Mouse (Mus musculus) cerebellum, adult 9-10 months (tissue): ENCODE measurements at regions not wholly inside any gene's neighbourhood (a gene's known extent, or its start where the extent isn't known, plus 50 kb on each side); places are given as distances from the start of the nearest gene placed in this dataset.

Experiments
- DNase-seq: peaks from one replicate; pipeline ENCODE4 v3.0.0; 2022

DNA sequence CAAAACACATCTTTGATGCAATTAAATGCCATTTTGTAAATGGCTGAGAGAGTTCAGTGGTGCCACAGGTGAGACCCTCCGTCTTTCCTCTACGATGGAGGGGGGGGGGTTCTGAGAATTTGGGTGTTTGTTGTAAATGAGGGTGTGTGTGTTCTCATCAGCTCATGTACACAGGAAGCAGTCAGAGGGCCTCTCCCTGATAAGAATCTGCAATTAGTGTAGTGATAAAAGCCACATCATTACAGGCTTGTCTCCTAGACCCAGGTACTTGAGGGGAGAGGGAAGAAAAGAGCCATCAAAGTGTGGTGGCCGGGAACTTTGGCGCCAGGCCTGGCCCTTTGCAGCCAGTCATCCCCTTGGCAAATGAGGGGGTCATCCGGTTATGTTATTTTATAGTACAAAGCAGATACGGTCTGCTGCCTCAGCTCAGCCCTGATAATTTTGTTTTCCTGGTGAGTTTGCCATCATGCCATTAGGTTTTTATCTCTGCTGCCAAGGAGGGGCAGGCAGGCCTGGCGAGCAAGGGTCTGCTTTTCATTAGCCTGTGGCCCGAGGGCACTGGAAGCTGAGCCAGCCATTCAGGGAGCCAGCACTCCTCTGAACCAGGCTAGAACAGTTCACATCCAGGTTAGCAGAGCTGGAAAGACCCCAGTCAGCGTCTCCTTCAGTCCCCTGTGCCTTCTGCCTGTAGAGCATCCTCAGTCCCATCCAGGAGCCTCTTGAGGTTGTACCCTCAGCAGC is 59.7 kb downstream of the H2al1j start:
- DNase-seq, result no peak

DNA sequence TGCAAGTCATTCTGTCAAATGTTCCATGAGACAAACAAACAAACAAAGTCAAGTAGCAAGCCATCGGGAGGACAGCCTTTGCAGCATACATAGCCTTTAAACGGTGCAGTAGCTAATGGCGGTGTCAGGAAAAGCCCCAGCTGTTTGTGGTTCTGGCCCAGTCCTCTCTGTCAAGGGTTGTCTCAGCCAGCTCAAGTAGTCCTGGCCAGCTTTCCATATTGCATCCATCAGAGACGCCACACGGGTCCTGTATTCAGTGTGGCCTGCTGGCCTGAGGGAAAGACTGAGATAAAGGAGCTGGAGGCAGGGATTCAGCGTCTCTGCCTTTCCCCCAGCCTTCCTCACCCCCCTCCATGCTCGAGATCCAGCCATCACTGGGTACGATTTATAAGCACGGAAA is 61.2 kb downstream of the H2al1j start:
- DNase-seq, result no peak

DNA sequence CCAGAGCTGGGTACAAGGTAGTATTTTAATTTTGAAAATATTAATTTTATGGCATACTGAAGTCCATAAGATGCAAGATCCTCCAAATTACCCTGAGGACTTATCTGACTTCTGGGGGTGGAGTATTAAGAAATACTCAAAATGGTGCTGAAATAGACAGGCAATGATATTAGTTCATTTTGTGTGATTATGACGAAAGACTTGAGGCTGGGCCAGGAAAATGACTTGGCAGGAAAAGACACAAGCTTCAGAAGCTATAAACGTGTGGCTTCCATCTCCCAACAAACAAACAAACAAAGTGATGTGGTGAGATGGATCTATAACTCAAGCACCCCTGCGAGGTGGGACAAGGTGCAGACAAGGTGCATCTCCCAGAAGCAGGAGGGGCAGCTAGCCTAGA is 72.8 kb downstream of the H2al1j start:
- no peak for DNase-seq

DNA sequence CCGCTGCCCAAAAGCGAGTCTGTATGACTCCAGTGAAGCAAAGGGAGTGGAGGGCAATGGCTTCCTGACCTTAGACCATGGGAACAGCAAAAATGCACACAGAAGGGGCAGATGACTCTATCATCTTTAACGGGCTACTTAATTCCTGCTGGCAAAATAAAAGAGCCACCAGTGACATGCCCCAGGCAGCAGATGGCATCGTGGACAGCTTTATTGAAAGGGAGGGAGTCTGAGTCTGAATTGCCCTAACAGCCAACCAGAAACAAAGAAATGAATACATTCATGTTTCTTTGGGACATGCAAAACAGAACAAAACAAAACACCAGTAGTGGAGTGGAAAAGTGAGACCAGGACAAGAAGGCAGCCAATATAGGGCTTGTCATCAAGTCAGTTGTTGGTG is 76.7 kb downstream of the H2al1j start:
- peak; percentile 3 for DNase-seq

DNA sequence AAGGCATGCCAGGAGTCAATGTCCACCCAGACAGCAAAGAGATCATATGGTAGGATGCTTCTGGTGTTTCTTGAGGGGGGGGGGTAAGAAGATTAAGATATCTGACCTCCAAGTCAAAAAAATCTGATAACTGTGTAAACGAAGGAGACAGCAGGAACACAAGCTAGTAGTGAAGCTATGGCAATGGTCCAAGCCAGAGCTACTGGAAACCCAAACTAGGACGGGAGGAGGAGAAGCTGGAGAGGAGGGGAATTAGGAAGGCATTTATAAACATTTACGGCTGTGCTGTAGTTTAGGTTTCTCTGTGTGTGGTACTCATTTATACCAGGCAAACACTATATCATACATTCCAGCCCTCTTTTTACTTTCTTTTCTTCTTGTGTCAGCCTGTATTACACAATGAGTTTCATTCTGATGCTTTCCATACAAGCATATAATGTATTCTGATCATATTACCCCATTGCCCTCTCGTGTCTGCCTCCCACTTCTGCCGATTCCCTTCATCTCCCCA is 84.7 kb downstream of the H2al1j start:
- DNase-seq, result no peak

DNA sequence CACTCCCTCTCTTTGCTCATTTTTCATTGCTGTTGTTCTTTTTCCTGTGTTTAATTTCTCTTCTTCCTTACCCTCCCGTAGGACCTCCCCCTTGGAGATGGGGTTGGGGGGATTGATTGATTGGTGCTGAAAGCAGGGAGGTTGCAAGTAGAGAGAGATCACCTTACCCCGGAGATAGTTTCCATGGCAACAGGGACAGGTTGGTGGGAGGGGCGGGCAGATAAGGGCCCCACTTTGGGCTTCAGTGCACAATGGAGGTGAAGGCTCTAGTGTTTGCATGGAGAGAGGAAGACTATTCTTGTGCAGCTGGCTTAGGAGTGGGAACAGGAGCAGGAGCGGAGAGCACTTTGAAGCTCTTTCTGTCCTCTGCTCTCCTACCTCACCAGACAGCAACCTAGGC is 88.0 kb downstream of the H2al1j start:
- no peak for DNase-seq

DNA sequence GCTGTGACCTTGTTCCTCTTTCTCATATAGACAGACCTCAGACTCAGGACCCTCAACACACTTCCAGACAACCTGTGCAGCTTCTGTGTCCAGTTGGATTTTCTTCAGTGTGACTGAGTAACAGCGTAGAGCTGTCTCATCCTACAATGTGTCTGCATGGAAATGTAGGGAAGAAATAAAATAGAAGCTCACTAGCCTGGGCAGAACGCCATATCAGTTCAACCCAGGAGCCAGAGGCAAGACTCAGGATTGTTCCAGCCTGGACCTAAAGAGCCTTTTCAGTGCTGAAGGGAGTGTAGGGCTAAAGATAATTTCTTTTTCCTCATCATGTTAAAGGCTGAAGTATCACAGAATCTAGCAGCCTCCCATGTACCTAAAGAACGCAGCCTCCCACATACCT is 88.9 kb downstream of the H2al1j start:
- no peak for DNase-seq

DNA sequence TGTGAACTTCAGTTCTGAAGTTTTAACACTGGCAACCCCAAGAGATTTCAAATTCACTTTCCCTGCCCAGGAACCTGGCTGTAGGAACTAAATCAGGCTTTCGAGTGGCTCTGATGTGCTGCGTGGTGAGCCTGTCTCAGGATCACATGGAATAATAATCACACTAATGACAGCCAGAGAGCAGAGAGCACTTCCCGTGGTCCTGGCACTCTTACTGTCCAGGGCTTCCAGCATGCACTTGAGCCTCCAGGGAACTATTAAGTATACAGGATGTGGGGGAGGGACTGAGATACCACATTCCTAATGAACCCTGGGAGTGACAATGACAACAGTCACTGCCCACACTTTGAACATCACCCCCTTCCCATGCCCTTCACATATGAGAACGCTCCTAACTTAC is 90.2 kb downstream of the H2al1j start:
- DNase-seq, result no peak

DNA sequence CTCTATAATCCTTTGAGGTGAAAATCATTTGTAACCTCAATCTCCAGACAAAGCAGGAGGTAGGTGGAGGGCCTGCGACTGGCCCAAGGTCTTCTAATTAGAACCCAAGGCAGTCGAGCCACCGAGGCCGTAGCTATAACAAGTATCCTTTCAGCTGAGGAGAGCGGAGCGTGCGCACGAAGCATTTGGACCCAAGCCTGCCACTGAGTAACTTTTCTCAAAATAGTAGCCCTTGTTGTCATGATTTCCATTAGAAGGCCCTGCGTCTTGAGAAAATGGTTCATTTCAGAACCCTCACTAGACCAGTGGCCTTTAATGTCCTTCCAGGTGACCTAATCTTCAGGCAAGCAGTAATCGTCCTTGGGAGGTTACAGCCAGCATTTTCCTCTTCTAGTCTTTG is 90.6 kb downstream of the H2al1j start:
- no peak for DNase-seq

DNA sequence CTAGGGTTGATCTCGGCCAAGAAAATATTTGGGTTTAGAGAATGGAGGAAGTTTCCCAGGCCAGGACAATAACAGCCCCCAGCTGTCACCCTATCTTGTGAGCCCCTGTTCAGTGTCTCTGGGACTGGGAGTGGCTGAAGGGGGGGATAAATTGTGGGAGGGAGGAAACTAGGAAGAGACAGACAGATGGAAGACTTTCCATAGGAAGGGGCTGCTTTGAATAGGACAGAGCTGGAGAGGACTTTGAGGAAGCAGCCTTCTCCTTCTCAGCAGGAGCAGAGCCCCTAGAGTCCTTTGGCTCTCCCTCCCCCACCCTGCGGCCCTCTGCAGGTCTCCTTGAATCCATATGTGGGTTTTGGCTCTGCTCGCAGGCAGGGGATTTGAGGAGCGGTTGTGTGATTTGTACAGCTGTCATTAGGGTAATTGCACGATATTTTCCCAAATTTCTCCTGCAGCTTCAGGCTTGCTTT is 91.6 kb downstream of the H2al1j start:
- no peak for DNase-seq

DNA sequence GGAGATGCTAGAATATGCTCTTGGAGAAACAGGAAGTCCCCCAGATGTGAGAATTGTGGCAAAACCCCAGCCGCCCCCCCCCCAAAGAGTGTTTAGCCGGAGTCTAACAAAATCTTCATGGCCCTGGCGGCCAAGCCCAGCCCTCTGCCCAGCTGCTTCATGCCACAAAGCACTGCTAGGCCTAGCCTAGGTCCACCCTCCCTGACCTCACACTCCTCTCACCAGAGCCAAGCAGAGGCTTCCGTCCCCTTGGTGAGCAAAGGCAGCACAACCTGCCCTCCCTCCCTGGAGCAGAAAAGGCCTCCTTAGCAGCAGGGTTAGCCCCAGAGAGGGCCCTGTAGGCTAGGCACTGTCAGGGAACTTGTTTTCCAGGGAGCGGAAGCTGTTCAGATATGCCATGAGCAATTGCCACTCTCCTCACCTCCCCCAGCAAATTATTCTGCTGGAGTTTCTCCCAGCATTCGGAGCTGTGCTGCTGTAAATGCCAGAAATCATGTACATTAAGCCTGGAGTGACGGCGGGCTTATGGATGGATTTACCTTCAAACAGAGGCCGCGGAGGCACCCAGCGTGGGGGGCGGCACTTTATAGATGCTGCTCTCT is 104.9 kb downstream of the H2al1j start:
- no peak for DNase-seq

DNA sequence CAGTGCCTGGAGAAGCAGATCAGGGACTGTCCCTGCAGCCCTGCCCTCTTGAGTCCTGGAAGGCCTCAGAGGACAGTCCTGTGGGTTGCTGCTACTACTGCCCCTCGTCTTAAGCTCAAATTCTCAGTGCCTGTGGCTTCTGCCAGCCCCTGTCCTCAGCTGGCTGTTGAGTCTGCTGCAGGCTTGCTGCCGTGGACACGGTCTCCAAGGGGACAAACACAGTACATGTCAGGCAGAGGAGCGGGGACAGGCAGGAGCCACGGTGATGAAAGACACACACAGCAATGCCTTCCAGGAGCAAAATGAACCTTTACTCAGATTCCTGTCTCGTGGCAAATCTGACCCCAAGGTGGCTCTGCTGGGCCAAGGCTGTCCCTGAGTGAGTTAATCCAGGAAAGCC is 107.7 kb downstream of the H2al1j start:
- DNase-seq, result no peak

DNA sequence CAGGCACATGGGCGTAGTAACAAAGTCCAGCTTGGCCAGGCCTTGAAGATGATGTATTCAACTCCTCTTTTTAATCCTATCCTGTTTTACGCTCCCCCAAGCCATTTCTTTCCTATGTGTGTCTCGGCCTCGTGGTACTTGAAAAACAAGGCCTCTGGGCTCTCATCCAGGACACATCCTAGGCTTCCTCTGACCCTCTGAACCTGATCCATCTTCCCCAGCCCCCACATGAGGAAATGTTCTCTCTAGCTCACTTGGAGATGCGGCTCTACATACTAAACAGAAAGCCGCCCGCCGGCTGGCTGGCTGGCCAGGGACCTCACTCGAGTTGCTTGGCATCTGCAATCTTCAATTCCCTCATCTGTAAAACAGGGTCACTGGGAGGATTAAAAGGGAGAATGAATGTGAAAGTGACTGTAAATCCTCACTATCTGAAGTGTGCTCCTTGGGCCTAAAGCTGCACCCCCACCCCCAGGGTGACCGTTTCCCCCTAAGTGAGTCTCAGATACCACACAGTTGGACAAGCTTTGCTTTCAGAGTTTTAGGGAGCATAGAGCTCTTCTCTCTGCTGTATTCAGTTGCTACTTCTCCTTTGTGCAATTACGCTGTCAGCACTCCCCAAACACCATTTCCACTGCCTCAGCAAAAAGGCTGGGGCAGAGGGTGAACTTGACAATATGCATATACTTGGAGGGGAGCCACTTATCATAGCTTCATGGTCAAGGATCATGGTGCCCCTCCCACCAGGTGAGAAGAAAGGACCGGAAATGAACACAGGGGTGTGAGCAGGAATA is 109.7 kb downstream of the H2al1j start:
- DNase-seq, result peak; percentile 10

DNA sequence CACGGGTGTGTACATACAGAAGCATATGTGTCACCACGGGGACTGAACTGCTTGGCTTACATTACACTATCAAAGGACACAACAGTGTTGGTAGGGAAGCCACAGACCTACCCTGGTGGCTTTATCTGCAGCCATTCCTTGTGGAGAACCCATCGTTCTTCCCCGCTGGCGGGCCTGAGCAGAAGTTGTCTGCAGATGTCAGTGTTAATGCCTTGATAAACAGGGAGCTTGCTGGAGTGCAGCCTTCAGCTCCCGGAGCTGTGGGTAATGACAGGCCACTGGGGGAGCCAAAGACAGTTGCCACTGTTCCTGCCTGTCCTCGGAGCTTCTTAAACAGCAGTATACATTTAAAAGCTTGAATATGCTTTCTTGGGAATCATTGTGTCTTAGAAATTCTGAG is 115.9 kb downstream of the H2al1j start:
- no peak for DNase-seq

DNA sequence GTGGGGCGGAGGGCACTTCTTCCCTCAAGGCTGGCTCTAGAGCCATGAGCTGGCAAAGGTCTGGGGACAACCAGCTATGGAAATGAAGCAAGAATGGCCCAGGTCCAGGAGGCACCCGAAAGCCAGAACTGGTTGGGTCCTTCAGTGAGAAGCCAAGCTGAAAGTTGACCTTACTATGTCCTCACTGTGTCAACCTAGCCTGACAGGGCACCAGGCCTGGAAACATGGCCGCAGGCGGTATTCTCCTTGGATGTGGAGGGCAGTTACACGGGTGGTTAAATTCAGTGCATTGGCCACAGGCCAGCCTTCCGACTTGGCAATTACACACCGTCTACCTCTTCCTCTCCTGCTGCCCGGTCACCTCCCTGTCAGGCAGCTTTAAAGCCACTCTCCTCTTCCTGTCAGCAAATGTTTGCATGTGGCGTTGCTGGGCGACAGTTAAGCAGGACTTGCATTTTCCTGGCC is 116.7 kb downstream of the H2al1j start:
- peak; percentile 12 for DNase-seq

DNA sequence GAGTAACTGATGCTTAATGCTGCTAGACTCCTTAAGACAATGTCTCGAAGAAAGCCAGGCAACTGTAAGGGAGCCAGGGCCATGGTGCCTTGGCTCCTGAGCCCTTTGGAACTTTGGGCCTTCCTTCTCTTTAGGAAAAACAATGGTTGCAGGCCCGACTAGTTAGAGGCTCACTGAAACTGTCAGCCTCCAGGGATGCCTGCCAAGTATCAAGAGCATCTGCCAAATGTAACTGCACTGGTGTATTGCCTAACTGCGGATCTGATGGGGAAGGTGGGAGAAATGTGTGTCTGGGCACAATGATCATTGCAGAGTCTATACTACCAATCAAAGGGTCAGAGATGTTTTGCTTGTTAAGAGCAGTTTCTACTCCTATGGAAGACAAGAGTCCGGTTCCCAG is 121.1 kb downstream of the H2al1j start:
- DNase-seq, result no peak

DNA sequence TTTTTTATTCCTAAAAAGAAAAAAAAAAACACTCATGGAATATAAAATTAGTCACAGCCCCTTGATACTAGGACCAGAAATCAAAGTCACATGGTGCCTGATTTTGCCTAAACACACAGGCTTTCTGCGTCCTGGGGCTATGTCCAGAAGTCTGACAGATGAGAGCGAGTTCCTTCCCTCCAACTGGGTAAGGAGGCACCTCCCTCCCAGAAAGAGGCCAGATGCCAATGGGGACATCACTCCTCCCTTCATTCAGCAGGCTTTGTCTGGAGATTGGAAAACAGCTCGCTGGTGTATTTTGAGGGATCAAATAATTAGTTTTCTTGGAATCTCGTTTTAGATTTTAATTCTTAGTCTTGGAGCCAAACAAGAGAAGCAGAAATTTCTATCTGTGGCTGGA is 130.9 kb downstream of the H2al1j start:
- no peak for DNase-seq

DNA sequence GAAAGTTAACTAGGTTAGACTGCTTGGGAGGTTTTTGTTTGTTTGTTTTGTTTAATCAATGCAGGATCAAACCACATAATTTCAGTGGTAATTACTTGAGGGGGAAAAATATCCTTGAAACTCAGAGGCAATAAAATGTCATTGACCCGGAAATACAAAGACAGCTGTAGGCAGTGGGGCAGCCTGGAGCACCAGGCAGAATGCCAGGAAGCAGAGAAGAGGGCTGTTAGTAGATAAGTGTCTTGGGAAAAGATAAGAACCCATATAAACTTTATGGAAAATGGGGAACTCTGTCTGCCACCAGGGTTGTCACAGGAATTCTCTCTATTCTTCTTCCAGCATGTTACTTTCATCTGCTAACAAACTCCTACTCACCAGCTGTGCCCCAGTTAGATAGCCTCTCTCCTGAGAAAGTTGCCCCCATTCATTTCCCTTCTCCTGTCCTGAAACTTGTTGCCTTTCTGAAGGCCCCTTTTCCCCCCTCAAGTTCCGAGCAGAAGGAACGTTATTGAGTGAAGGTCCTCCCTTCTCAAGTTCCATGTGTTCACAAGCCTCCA is 136.4 kb downstream of the H2al1j start:
- no peak for DNase-seq

DNA sequence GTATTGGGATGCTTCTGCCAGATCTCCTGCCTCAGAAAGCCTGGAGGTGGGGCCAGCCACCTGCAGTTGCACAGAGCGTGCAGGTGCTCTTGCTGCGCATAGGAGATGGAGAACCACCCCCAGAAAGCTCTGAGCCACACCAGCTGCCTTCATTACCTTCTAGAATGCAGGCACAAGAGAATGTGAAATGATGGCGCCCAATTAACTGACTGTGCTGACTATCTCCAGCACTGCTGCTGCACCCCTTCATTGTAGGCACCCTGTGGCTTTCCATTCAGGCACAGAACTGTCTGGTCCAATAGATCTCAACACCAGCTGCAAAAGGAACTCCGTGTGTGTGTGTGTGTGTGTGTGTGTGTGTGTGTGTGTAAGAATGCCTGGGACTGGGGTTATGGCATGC is 138.6 kb downstream of the H2al1j start:
- no peak for DNase-seq

DNA sequence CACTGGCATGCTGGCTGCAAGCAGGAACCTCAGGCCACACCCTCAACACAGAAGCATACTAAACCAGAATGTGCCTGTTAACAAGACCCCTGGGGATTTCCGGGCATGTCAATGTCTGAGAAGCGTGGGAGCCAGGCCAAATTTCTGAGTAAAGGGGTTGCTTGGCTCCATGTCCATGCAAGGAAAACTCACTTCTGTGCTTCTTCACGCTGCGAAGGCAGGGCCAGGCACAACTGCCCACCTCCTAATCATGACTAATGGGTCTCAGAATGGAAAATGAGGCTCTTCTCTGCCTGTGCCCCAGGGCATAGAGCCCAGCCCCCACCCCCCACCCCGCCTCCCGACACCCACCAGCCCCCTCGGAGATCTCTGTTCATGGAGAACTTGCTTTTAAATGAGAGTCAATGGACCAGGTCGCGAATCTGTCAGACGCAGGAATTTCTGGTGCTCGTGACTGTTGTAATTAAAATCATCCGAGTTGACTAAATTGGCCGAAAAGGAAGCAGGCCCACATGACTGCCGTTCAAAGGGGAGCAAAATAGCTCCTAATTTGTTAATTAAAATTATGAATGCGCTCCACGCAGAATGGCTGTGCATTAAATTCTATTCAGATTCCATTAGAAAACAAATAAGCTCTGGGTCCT is 152.2 kb downstream of the H2al1j start:
- no peak for DNase-seq

DNA sequence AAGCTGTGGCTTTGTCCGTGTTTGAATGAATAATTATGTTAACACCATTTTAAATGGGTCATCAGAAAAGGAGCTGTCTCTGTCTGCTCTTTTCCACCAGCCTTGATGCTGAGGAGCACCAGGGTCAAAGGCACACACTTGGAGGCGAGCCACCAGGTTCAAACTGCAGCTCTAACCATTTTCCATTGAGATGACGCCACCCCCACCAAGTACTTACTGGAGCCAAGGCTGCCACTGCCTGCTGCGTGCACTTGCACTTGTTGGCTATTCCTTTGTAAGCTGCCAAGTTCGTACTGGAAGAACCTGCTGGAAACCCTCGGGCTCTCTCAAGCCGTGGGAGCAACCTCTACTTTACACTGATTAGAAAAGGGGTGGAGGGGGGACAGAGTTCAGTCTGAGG is 154.5 kb downstream of the H2al1j start:
- DNase-seq, result peak; percentile 28

DNA sequence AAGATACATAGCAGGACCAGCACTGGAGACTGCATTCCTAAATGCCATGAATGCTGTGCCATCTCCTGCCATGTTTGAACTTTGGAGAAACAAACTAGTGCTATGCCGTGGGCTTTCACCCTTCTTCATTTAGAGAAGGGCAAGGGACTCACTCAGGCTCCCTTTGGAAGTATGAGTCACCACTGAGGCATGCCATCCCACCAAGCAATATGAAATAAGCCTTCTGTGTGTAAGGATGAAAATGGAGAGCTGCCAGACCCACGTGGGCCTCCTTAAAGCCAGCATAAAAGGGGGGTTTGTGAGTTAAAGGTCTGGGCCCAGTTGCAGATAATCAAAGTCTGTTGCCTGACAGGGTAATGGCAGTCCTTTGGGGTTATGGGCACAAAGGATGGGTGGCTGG is 159.0 kb downstream of the H2al1j start:
- DNase-seq, result no peak

DNA sequence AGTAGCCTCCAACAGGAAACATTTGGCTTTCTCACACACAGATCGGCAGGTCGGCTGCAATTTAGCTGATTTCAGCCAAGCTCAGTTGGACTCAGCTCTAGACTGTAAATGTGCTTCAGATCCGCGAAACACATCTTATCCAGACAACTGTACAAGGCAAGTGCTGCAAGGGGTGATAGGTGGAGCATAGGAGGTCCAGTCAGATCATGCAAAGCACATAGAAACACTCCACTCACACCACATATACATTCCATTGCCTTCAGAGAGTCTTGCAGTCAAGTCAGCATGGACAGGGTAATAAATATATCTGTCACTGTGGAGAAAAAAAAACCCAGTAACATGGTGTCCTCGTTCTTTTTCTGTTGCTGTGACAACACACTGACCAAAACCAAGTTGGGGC is 160.3 kb downstream of the H2al1j start:
- DNase-seq, result no peak
